ENCODE assay signal across 15 mouse cellular contexts in the genomic region with DNA sequence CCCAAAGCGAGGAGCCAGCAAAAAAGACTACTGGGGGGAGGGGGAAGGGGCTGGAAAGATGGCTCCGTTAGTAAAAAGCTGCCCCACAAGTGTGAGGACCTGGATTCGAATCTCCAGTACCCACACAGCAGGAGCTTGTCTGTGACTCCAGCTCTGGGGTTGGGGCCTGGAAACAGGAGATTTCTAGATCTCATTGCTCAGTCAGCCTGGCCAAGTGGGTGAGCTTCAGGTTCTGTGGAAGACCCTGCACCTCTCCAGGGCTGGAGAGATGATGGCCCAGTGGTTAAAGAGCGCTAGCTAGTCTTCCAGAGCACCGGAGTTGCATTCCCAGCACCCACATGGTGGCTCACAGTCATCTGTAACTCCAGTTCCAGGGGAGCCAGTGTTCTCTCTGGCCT. TPM values are rescaled to one million over a fixed set of nuclear protein-coding genes. Genes with fewer than 3 reads are reported as not detected.
DNase-seq lines count a peak whose midpoint lies in the region; ATAC-seq and TF ChIP-seq lines count a peak whose summit lies in the region.
"Had no signal": no experiment of that assay in that cellular context is flagged by ENCODE, and none has a peak within 500 bp of the region (broad histone marks: within the 10 kb centered on the region; RNA-seq: fewer than 3 reads in every experiment).

No protein-coding gene starts in this region.

- no peak for TF ChIP-seq EP300 in heart, postnatal 0 days (IDR thresholded peaks at IDR 0.05; ENCODE audit: low read depth)

- no peak for ATAC-seq in heart, postnatal 0 days (ENCODE audit: insufficient read depth, low read depth)
- ATAC-seq in lung, embryonic 15.5 days (ENCODE audit: borderline replicate concordance, extremely low read depth, low FRiP score, low TSS enrichment) = no peak
- no peak for ATAC-seq in embryonic facial prominence, embryonic 14.5 days (ENCODE audit: low read depth)
- ATAC-seq in limb, embryonic 14.5 days (ENCODE audit: low FRiP score, low read depth) = no peak
- ATAC-seq: midbrain, embryonic 16.5 days had no signal

- peak overlapping the region; percentile 28 for H3K27ac ChIP-seq in heart, postnatal 0 days (ENCODE audit: low read depth)
- H3K27ac ChIP-seq in lung, embryonic 15.5 days = peak overlapping the region; percentile 60
- no peak overlapping the region; the same call in 1 of the 2 replicates for H3K27ac ChIP-seq in embryonic facial prominence, embryonic 14.5 days (replicated peaks; ENCODE audit: low read depth, low read length)
- H3K27ac ChIP-seq in limb, embryonic 14.5 days (replicated peaks; ENCODE audit: low read depth, low read length) = 0 out of 2 replicates have a peak overlapping the region, but pooled peaks have one; percentile 43
- H3K27ac ChIP-seq: heart, embryonic 15.5 days had no signal

- no peaks in the 10 kb centered on the region; the same call in 1 of the 2 replicates for H3K4me1 ChIP-seq in heart, postnatal 0 days (ENCODE audit: control insufficient read depth, insufficient read depth)
- peaks cover 30% of the 10 kb centered on the region for H3K4me1 ChIP-seq in lung, embryonic 15.5 days
- H3K4me1 ChIP-seq in lung, adult 2 months (ENCODE audit: control insufficient read depth, insufficient read depth, low read length) = peaks cover 22% of the 10 kb centered on the region
- H3K4me1 ChIP-seq in embryonic facial prominence, embryonic 14.5 days (ENCODE audit: control insufficient read depth, insufficient read depth, low read length) = peaks cover 30% of the 10 kb centered on the region
- H3K4me1 ChIP-seq in limb, embryonic 14.5 days (ENCODE audit: control insufficient read depth, insufficient read depth, low read length) = peaks cover 28% of the 10 kb centered on the region

- TF ChIP-seq POLR2A in lung, adult 2 months (IDR thresholded peaks at IDR 0.05; ENCODE audit: borderline replicate concordance, extremely low read depth, low read depth, low read length) = no peak
- TF ChIP-seq POLR2A in limb, embryonic 14.5 days (IDR thresholded peaks at IDR 0.05; ENCODE audit: borderline replicate concordance, extremely low read depth, insufficient read depth, insufficient read length) = no peak

- H3K4me2 ChIP-seq in heart, postnatal 0 days (ENCODE audit: low read depth, low read length) = no peak overlapping the region
- no peak overlapping the region; the same call in 1 of the 2 replicates for H3K4me2 ChIP-seq in lung, embryonic 15.5 days
- H3K4me2 ChIP-seq in embryonic facial prominence, embryonic 14.5 days (ENCODE audit: low read depth, low read length) = 0 out of 2 replicates have a peak overlapping the region, but pooled peaks have one; percentile 12
- no peak overlapping the region for H3K4me2 ChIP-seq in limb, embryonic 14.5 days (replicated peaks; ENCODE audit: low read depth, low read length, severe bottlenecking)
- H3K4me2 ChIP-seq: heart, embryonic 15.5 days had no signal

- no peak overlapping the region for H3K4me3 ChIP-seq in heart, postnatal 0 days (ENCODE audit: low read depth, low read length)
- H3K4me3 ChIP-seq in lung, embryonic 15.5 days = no peak overlapping the region
- H3K4me3 ChIP-seq in lung, adult 2 months (replicated peaks; ENCODE audit: extremely low read depth, low read depth, low read length) = no peak overlapping the region
- H3K4me3 ChIP-seq in embryonic facial prominence, embryonic 14.5 days (ENCODE audit: low read depth, low read length) = no peak overlapping the region
- H3K4me3 ChIP-seq in limb, embryonic 14.5 days (replicated peaks; ENCODE audit: low read length) = no peak overlapping the region
- H3K4me3 ChIP-seq: heart, embryonic 15.5 days; megakaryocyte, embryonic 14.5 days had no signal

- no peak for TF ChIP-seq CTCF in heart, postnatal 0 days (IDR thresholded peaks at IDR 0.05; ENCODE audit: low read depth)
- no peak for TF ChIP-seq CTCF in lung, adult 2 months (IDR thresholded peaks at IDR 0.05; ENCODE audit: insufficient read depth, low read length)

- no peaks in the 10 kb centered on the region for H3K9me3 ChIP-seq in heart, postnatal 0 days (replicated peaks; ENCODE audit: control insufficient read depth, low read length)
- H3K9me3 ChIP-seq in lung, embryonic 15.5 days = no peaks in the 10 kb centered on the region
- no peaks in the 10 kb centered on the region for H3K9me3 ChIP-seq in embryonic facial prominence, embryonic 14.5 days (ENCODE audit: control insufficient read depth, low read length)
- no peaks in the 10 kb centered on the region for H3K9me3 ChIP-seq in limb, embryonic 14.5 days (ENCODE audit: control insufficient read depth, low read length)
- H3K9me3 ChIP-seq: heart, embryonic 15.5 days; megakaryocyte, embryonic 14.5 days had no signal

- 68% methylated on average over 5 of the region's 5 CpGs for WGBS in heart, postnatal 0 days
- 68% methylated on average over 5 of the region's 5 CpGs for WGBS in lung, embryonic 15.5 days
- WGBS in lung, adult 2 months = 57% methylated on average over 5 of the region's 5 CpGs
- WGBS in embryonic facial prominence, embryonic 14.5 days = 74% methylated on average over 5 of the region's 5 CpGs
- WGBS in limb, embryonic 14.5 days = 71% methylated on average over 5 of the region's 5 CpGs

- no peak overlapping the region for H3K9ac ChIP-seq in heart, postnatal 0 days (replicated peaks; ENCODE audit: low read depth, low read length)
- no peak overlapping the region for H3K9ac ChIP-seq in lung, embryonic 15.5 days
- no peak overlapping the region for H3K9ac ChIP-seq in embryonic facial prominence, embryonic 14.5 days (ENCODE audit: low read depth, low read length)
- H3K9ac ChIP-seq in limb, embryonic 14.5 days (ENCODE audit: low read depth, low read length, severe bottlenecking) = no peak overlapping the region
- H3K9ac ChIP-seq: forebrain, postnatal 0 days; heart, embryonic 15.5 days had no signal

- no peaks in the 10 kb centered on the region for H3K27me3 ChIP-seq in heart, postnatal 0 days (ENCODE audit: control insufficient read depth, insufficient read depth, low read length)
- H3K27me3 ChIP-seq in lung, embryonic 15.5 days = no peaks in the 10 kb centered on the region
- no peaks in the 10 kb centered on the region for H3K27me3 ChIP-seq in embryonic facial prominence, embryonic 14.5 days (replicated peaks; ENCODE audit: control insufficient read depth, insufficient read depth, low read length)
- no peaks in the 10 kb centered on the region for H3K27me3 ChIP-seq in limb, embryonic 14.5 days (ENCODE audit: control insufficient read depth, insufficient read depth, low read length)
- H3K27me3 ChIP-seq: heart, embryonic 15.5 days had no signal

- H3K36me3 ChIP-seq in heart, postnatal 0 days (replicated peaks; ENCODE audit: control insufficient read depth, insufficient read depth, low read length) = no peaks in the 10 kb centered on the region
- no peaks in the 10 kb centered on the region for H3K36me3 ChIP-seq in lung, embryonic 15.5 days
- no peaks in the 10 kb centered on the region for H3K36me3 ChIP-seq in embryonic facial prominence, embryonic 14.5 days (ENCODE audit: control insufficient read depth, insufficient read depth, low read length)
- no peaks in the 10 kb centered on the region for H3K36me3 ChIP-seq in limb, embryonic 14.5 days (ENCODE audit: control insufficient read depth, insufficient read depth, low read length)
- H3K36me3 ChIP-seq: heart, embryonic 15.5 days had no signal

- DNase-seq in heart, postnatal 0 days (ENCODE audit: low spot score) = no peak
- no peak for DNase-seq in heart, adult 8-10 months (ENCODE audit: low spot score)
- no peak for DNase-seq in lung, adult 2 months
- DNase-seq in embryonic facial prominence, embryonic 14.5 days (ENCODE audit: low spot score) = no peak
- no peak for DNase-seq in limb, embryonic 14.5 days (ENCODE audit: low spot score)
- DNase-seq in urinary bladder, adult 18-20 months (ENCODE audit: low spot score in 2 of 2) = no peak
- DNase-seq: adrenal gland, adult 8-10 months; cerebellum, adult 8-10 months; forebrain, postnatal 0 days; right cerebral cortex, postnatal 25 days; thymus, adult 2 months had no signal

RNA-seq across cellular contexts. Expression of gene Map3k14, which starts 25.6 kb away (rescaled TPM):
- total RNA-seq in heart, postnatal 0 days (2014; rRNA removed; ENCODE audit: low replicate concordance) = 4.4 and 9.4 TPM in 2 replicates
- polyA plus RNA-seq in heart, postnatal 0 days (2015; fragmentation: Nextera tagmentation; extraction: Ambion mirVana) = 1.3 and 1.4 TPM in 2 replicates
- 1 to 10 TPM; 2.7 to 3.9 (median 3.6) TPM for total RNA-seq in heart, adult 8-10 months (2022)
- 2.8 and 3.5 TPM in 2 replicates for polyA plus RNA-seq in lung, embryonic 15.5 days (2015; fragmentation: Nextera tagmentation; extraction: Ambion mirVana)
- 16.3 and 19.7 TPM in 2 replicates for polyA plus RNA-seq in lung, adult 2 months (2012; rRNA removed)
- polyA plus RNA-seq in embryonic facial prominence, embryonic 14.5 days (2014; fragmentation: Nextera tagmentation; extraction: Ambion mirVana) = 4.6 and 5.1 TPM in 2 replicates
- 10.0 and 11.6 TPM in 2 replicates for polyA plus RNA-seq in limb, embryonic 14.5 days (2012; rRNA removed)
- 4.0 and 4.6 TPM in 2 replicates for polyA plus RNA-seq in limb, embryonic 14.5 days (2014; fragmentation: Nextera tagmentation; extraction: Ambion mirVana)
